Mouse (Mus musculus): Measurements from ENCODE around the gene Fam129b. TPM values are rescaled to one million over a fixed set of nuclear protein-coding genes. Genes with fewer than 3 reads are reported as not detected.

Fam129b gene
- total and polyA plus RNA-seq, 3 experiments, result 0.26 to 0.55 (median 0.50) TPM

- dilution Hi-C loops (cut with MboI; ENCODE audit: extremely low pct_ligation_motif_present, extremely low pct_unique_long_range_greater_than_20kb, low sequenced_read_pairs), result no loop called here
- peaks cover 8 to 39% of the 10 kb centered on the region in 2 experiments for H3K4me1 ChIP-seq (ENCODE audit: control insufficient read depth in 1 of 2, insufficient read depth in 2 of 2)
Measured at GRCm38 (mm10) chr2:32962875-32963220, 86.9 kb downstream of the Fam129b start.

DNA sequence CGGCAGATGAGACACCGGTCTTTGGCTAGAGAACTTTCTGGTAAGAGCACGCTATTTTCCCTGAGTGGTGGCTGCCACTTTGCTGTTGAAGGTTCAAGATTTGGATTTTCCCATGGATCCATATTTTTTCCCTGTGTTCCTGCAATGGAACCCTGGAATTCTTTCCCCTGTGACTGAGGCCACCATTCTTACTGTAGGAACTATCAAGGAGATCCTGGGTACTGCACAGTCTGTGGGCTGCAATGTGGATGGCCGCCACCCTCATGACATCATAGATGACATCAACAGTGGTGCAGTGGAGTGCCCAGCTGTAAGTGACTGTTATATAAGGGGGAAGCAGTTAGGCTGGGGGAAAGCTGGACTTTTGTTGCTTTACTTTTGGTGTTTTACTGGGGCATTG lies 87.6 kb downstream of the Fam129b start:
- Histone ChIP-seq H3K4me1 (ENCODE audit: control insufficient read depth in 1 of 2, insufficient read depth in 2 of 2) (peaks cover 8 to 46% of the 10 kb centered on the region in 2 experiments), H3K36me3 (replicated peaks in 1 of 2; ENCODE audit: control insufficient read depth in 1 of 2, insufficient read depth in 1 of 2, low read length in 1 of 2) (peaks cover 27 to 47% of the 10 kb centered on the region in 2 experiments), H3K9ac (ENCODE audit: insufficient read depth, low read depth) (peak overlapping the region; percentile 100), H3K4me2 (ENCODE audit: insufficient read depth, low read depth, poor library complexity, severe bottlenecking) (peak overlapping the region; percentile 78), H3K27ac (ENCODE audit: insufficient read depth, low read depth) (peak overlapping the region; percentile 90; the same call in 1 of the 2 replicates), H3K4me3 (replicated peaks in 1 of 3; ENCODE audit: low read depth in 2 of 3, low read length in 2 of 3, poor library complexity in 1 of 3) (peak overlapping the region; percentile 82 to 97 (median 93)), H3K9me3 (replicated peaks; ENCODE audit: low read length) (no peaks in the 10 kb centered on the region), H3K27me3 (replicated peaks) (no peaks in the 10 kb centered on the region), H3K79me2 (replicated peaks; ENCODE audit: control insufficient read depth, extremely low read depth, insufficient read depth, poor library complexity, severe bottlenecking) (peaks cover 34% of the 10 kb centered on the region)
- dilution Hi-C loops (cut with MboI; ENCODE audit: extremely low pct_ligation_motif_present, extremely low pct_unique_long_range_greater_than_20kb, low sequenced_read_pairs) (no loop called here), in situ Hi-C loops (cut with MboI; ENCODE audit: low pct_ligation_motif_present, low pct_unique_long_range_greater_than_20kb, low sequenced_read_pairs) (no loop called here)
- TF ChIP-seq SIN3A (IDR thresholded peaks at IDR 0.05; ENCODE audit: low read length) (peak; percentile 59), POLR2A (IDR thresholded peaks at IDR 0.05; ENCODE audit: low read depth, low read length) (peak; percentile 31; the same call in 1 of the 2 replicates), JUN (IDR thresholded peaks at IDR 0.05; ENCODE audit: insufficient read depth, low read depth, low read length) (peak; percentile 10; the same call in 1 of the 2 replicates), MEF2A (IDR thresholded peaks at IDR 0.05; ENCODE audit: borderline replicate concordance, low read depth, low read length) (no peak), MXI1 (IDR thresholded peaks at IDR 0.05; ENCODE audit: low read depth, low read length) (peak; percentile 44; the same call in 1 of the 2 replicates), TCF12 (IDR thresholded peaks at IDR 0.05; ENCODE audit: low read depth, low read length) (no peak), NELFE (IDR thresholded peaks at IDR 0.05; ENCODE audit: low read depth, low read length) (0 out of 2 replicates have a peak, but pooled peaks have one; percentile 18)
- peak; percentile 31 for DNase-seq (ENCODE audit: extremely low read depth)

More at GRCm38 (mm10) chr2:32962875-32963220, 86.9 kb downstream of the Fam129b start:
- DNase-seq (ENCODE audit: extremely low read depth), result peak; percentile 29
- H3K79me2 ChIP-seq (replicated peaks; ENCODE audit: control insufficient read depth, extremely low read depth, insufficient read depth, poor library complexity, severe bottlenecking), result peaks cover 34% of the 10 kb centered on the region
- H3K36me3 ChIP-seq (replicated peaks in 1 of 2; ENCODE audit: control insufficient read depth in 1 of 2, insufficient read depth in 1 of 2, low read length in 1 of 2), result peaks cover 27 to 44% of the 10 kb centered on the region in 2 experiments
- in situ Hi-C loops (cut with MboI; ENCODE audit: low pct_ligation_motif_present, low pct_unique_long_range_greater_than_20kb, low sequenced_read_pairs), result no loop called here
- no peaks in the 10 kb centered on the region for H3K9me3 ChIP-seq (replicated peaks; ENCODE audit: low read length)
- peak overlapping the region; percentile 82 to 97 (median 93) for H3K4me3 ChIP-seq (replicated peaks in 1 of 3; ENCODE audit: low read depth in 2 of 3, low read length in 2 of 3, poor library complexity in 1 of 3)
- H3K4me2 ChIP-seq (ENCODE audit: insufficient read depth, low read depth, poor library complexity, severe bottlenecking), result peak overlapping the region; percentile 78
- TF ChIP-seq RCOR1 (conservative IDR thresholded peaks at IDR 0.05; ENCODE audit: low read depth, low read length), result no peak
- TF ChIP-seq POLR2A (IDR thresholded peaks at IDR 0.05; ENCODE audit: low read depth, low read length), result peak; percentile 27; the same call in 1 of the 2 replicates
- no peaks in the 10 kb centered on the region for H3K27me3 ChIP-seq (replicated peaks)
- peak overlapping the region; percentile 90 for H3K27ac ChIP-seq (ENCODE audit: insufficient read depth, low read depth)
- H3K9ac ChIP-seq (ENCODE audit: insufficient read depth, low read depth), result peak overlapping the region; percentile 100

- in situ Hi-C loops (cut with MboI; ENCODE audit: low pct_ligation_motif_present, low pct_unique_long_range_greater_than_20kb, low sequenced_read_pairs) (no loop called here), dilution Hi-C loops (cut with MboI; ENCODE audit: extremely low pct_ligation_motif_present, extremely low pct_unique_long_range_greater_than_20kb, low sequenced_read_pairs) (no loop called here)
Measured at GRCm38 (mm10) chr2:32963981-32964380, 88.1 kb downstream of the Fam129b start.

More at GRCm38 (mm10) chr2:32963981-32964380, 88.1 kb downstream of the Fam129b start:
- Histone ChIP-seq H3K9ac (ENCODE audit: insufficient read depth, low read depth) (peak overlapping the region; percentile 43; the same call in 1 of the 2 replicates), H3K9me3 (replicated peaks; ENCODE audit: low read length) (no peaks in the 10 kb centered on the region), H3K4me1 (ENCODE audit: control insufficient read depth in 1 of 2, insufficient read depth in 2 of 2) (peaks cover 8 to 46% of the 10 kb centered on the region in 2 experiments), H3K27ac (ENCODE audit: insufficient read depth, low read depth) (no peak overlapping the region), H3K4me3 (replicated peaks in 1 of 3; ENCODE audit: low read depth in 2 of 3, low read length in 2 of 3, poor library complexity in 1 of 3) (peak overlapping the region; percentile 24 to 97 (median 93)), H3K36me3 (replicated peaks in 1 of 2; ENCODE audit: control insufficient read depth in 1 of 2, insufficient read depth in 1 of 2, low read length in 1 of 2) (peaks cover 27 to 46% of the 10 kb centered on the region in 2 experiments), H3K4me2 (ENCODE audit: insufficient read depth, low read depth, poor library complexity, severe bottlenecking) (peak overlapping the region; percentile 78), H3K27me3 (replicated peaks) (no peaks in the 10 kb centered on the region), H3K79me2 (replicated peaks; ENCODE audit: control insufficient read depth, extremely low read depth, insufficient read depth, poor library complexity, severe bottlenecking) (peaks cover 34% of the 10 kb centered on the region)
- DNase-seq (ENCODE audit: extremely low read depth), result peak; percentile 45
- TF ChIP-seq SIN3A (IDR thresholded peaks at IDR 0.05; ENCODE audit: low read length), result no peak
- TF ChIP-seq POLR2AphosphoS2 (IDR thresholded peaks at IDR 0.05; ENCODE audit: low read depth, low read length), result no peak
- TF ChIP-seq ETS1 (conservative IDR thresholded peaks at IDR 0.05; ENCODE audit: low read depth, low read length), result no peak
- TF ChIP-seq MAX (IDR thresholded peaks at IDR 0.05; ENCODE audit: low read length), result no peak
- no peak for TF ChIP-seq MAFK (IDR thresholded peaks at IDR 0.05; ENCODE audit: insufficient replicate concordance, low read length)
- TF ChIP-seq SMC3 (IDR thresholded peaks at IDR 0.05; ENCODE audit: low read depth, low read length), result no peak
- TF ChIP-seq ZKSCAN1 (IDR thresholded peaks at IDR 0.05; ENCODE audit: borderline replicate concordance, low read depth, low read length), result no peak
- no peak for TF ChIP-seq E2F4 (IDR thresholded peaks at IDR 0.05; ENCODE audit: insufficient replicate concordance, low read depth, low read length)
- TF ChIP-seq JUN (IDR thresholded peaks at IDR 0.05; ENCODE audit: insufficient read depth, low read depth, low read length), result no peak
- no peak for TF ChIP-seq PAX5 (IDR thresholded peaks at IDR 0.05; ENCODE audit: low read length)
- TF ChIP-seq GABPA (IDR thresholded peaks at IDR 0.05; ENCODE audit: insufficient replicate concordance, low read depth, low read length), result no peak
- no peak for TF ChIP-seq ZC3H11A (IDR thresholded peaks at IDR 0.05; ENCODE audit: low read depth, low read length)
- TF ChIP-seq NELFE (IDR thresholded peaks at IDR 0.05; ENCODE audit: low read depth, low read length), result no peak
- no peak for TF ChIP-seq CTCF (conservative IDR thresholded peaks at IDR 0.05 in 1 of 2, IDR thresholded peaks at IDR 0.05 in 1 of 2; ENCODE audit: low read depth in 2 of 2, low read length in 2 of 2)
